Mouse (Mus musculus): ENCODE measurements around the gene Adgrb3. TPM values are rescaled to one million over a fixed set of nuclear protein-coding genes. Genes with fewer than 3 reads are reported as not detected.
"Not testable (repeated sequence)": the region's sequence is repeated elsewhere in the genome, so short reads cannot be mapped to it uniquely, and the experiment has no call there.

Gene Adgrb3
- polyA plus RNA-seq, 1 experiment from 2014 or later: 0.92 TPM

- H3K27me3 ChIP-seq: not testable (repeated sequence)
Observed at GRCm38 (mm10) chr1:25610776-25611175, 218.7 kb downstream of the Adgrb3 start.

GRCm38 (mm10) chr1:25598941-25599340, 230.6 kb downstream of the Adgrb3 start:
- H3K9ac ChIP-seq (replicated peaks): no peak overlapping the region
- H3K27me3 ChIP-seq: no peaks in the 10 kb centered on the region
- H3K36me3 ChIP-seq: no peaks in the 10 kb centered on the region
- no peak overlapping the region for H3K27ac ChIP-seq
- no peaks in the 10 kb centered on the region for H3K4me1 ChIP-seq (replicated peaks)
- 86% methylated on average over 5 of the region's 5 CpGs for WGBS
- no peak overlapping the region for H3K4me2 ChIP-seq
- H3K9me3 ChIP-seq: no peaks in the 10 kb centered on the region
- no peak for ATAC-seq (ENCODE audit: insufficient number of reproducible peaks, insufficient read depth, low FRiP score, low TSS enrichment, low read depth)
- H3K4me3 ChIP-seq (replicated peaks): no peak overlapping the region

More at GRCm38 (mm10) chr1:25610776-25611175, 218.7 kb downstream of the Adgrb3 start:
- ATAC-seq (ENCODE audit: insufficient number of reproducible peaks, insufficient read depth, low FRiP score, low TSS enrichment, low read depth); H3K4me2 ChIP-seq; H3K36me3 ChIP-seq; H3K9me3 ChIP-seq; H3K27ac ChIP-seq; H3K4me3 ChIP-seq (replicated peaks); H3K4me1 ChIP-seq (replicated peaks); H3K9ac ChIP-seq (replicated peaks): not testable (repeated sequence)

GRCm38 (mm10) chr1:25588568-25589118, 240.9 kb downstream of the Adgrb3 start:
- no peak for ATAC-seq (ENCODE audit: insufficient number of reproducible peaks, insufficient read depth, low FRiP score, low TSS enrichment, low read depth)
- no peaks in the 10 kb centered on the region for H3K4me1 ChIP-seq (replicated peaks)
- no peaks in the 10 kb centered on the region for H3K36me3 ChIP-seq
- 64% methylated on average over 2 of the region's 2 CpGs for WGBS
- no peak overlapping the region for H3K4me3 ChIP-seq (replicated peaks)
- no peak overlapping the region for H3K27ac ChIP-seq
- H3K4me2 ChIP-seq: no peak overlapping the region
- no peaks in the 10 kb centered on the region for H3K9me3 ChIP-seq
- H3K27me3 ChIP-seq: no peaks in the 10 kb centered on the region
- no peak overlapping the region for H3K9ac ChIP-seq (replicated peaks)

- no peak overlapping the region for H3K4me3 ChIP-seq (replicated peaks)
- no peaks in the 10 kb centered on the region for H3K36me3 ChIP-seq
- no peak for ATAC-seq (ENCODE audit: insufficient number of reproducible peaks, insufficient read depth, low FRiP score, low TSS enrichment, low read depth)
- H3K27ac ChIP-seq: no peak overlapping the region
- H3K4me1 ChIP-seq (replicated peaks): no peaks in the 10 kb centered on the region
- H3K27me3 ChIP-seq: no peaks in the 10 kb centered on the region
- no peak overlapping the region for H3K4me2 ChIP-seq
- 82% methylated on average over 1 of the region's 1 CpGs for WGBS
- H3K9me3 ChIP-seq: no peaks in the 10 kb centered on the region
- H3K9ac ChIP-seq (replicated peaks): no peak overlapping the region
Observed at GRCm38 (mm10) chr1:25581698-25582097, 247.8 kb downstream of the Adgrb3 start.

DNA sequence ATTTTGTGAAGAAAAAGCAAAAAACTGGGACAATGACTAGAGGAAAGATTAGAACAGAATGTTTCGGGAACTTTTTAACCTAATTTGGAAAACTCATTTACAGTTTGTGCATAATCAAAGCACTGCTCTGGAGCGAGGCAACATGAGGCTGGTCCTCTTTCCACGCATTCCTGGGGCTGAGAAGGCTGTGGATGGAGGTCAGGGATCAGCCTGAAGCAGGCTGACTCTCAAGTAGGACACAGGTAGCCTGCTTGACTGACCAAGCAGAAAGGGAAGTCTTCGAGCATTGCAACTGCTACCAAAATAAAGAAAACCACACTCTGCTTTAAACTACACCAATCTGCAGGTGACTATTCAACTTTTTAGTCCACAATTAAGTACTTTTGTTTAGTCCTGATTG, 251.7 kb downstream of the Adgrb3 start:
- Histone ChIP-seq H3K9ac (replicated peaks) (no peak overlapping the region), H3K4me3 (replicated peaks) (no peak overlapping the region), H3K9me3 (no peaks in the 10 kb centered on the region), H3K4me2 (no peak overlapping the region), H3K27ac (no peak overlapping the region), H3K27me3 (no peaks in the 10 kb centered on the region), H3K36me3 (no peaks in the 10 kb centered on the region), H3K4me1 (replicated peaks) (no peaks in the 10 kb centered on the region)
- WGBS: 83% methylated on average over 4 of the region's 4 CpGs
- no peak for ATAC-seq (ENCODE audit: insufficient number of reproducible peaks, insufficient read depth, low FRiP score, low TSS enrichment, low read depth)

- no peak overlapping the region for H3K9ac ChIP-seq (replicated peaks)
Observed at GRCm38 (mm10) chr1:25576598-25576997, 252.9 kb downstream of the Adgrb3 start.

GRCm38 (mm10) chr1:25568096-25568495, 261.4 kb downstream of the Adgrb3 start:
- ATAC-seq (ENCODE audit: insufficient number of reproducible peaks, insufficient read depth, low FRiP score, low TSS enrichment, low read depth): no peak
- no peak overlapping the region for H3K27ac ChIP-seq
- WGBS: 97% methylated on average over 1 of the region's 1 CpGs
- no peaks in the 10 kb centered on the region for H3K4me1 ChIP-seq (replicated peaks)
- no peaks in the 10 kb centered on the region for H3K36me3 ChIP-seq
- no peak overlapping the region for H3K9ac ChIP-seq (replicated peaks)
- H3K4me3 ChIP-seq (replicated peaks): no peak overlapping the region
- no peaks in the 10 kb centered on the region for H3K27me3 ChIP-seq
- no peak overlapping the region for H3K4me2 ChIP-seq
- no peaks in the 10 kb centered on the region for H3K9me3 ChIP-seq

More at GRCm38 (mm10) chr1:25576598-25576997, 252.9 kb downstream of the Adgrb3 start:
- no peaks in the 10 kb centered on the region for H3K36me3 ChIP-seq
- H3K4me1 ChIP-seq (replicated peaks): no peaks in the 10 kb centered on the region
- WGBS: 87% methylated on average over 6 of the region's 6 CpGs
- ATAC-seq (ENCODE audit: insufficient number of reproducible peaks, insufficient read depth, low FRiP score, low TSS enrichment, low read depth): no peak
- no peaks in the 10 kb centered on the region for H3K27me3 ChIP-seq
- H3K4me3 ChIP-seq (replicated peaks): no peak overlapping the region
- H3K4me2 ChIP-seq: no peak overlapping the region
- H3K27ac ChIP-seq: no peak overlapping the region
- H3K9me3 ChIP-seq: no peaks in the 10 kb centered on the region

DNA sequence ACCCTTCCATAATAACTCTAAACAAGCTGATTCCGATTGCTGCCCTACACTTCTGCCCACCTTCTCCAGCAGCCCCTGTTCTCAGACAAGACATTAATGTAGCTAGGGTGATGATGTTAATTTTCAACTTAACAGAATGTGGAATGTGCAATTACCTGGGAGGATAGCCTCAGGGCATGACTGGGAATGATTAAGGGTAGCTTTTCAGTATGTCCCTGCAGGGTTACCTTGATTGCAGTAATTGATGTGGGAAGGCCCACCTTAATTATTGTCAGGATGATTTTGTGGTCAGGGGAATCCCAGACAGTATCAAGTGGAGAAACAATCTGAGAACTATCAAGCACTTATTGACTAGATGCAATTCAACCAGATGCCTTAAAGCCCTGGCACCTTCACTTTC, 283.4 kb downstream of the Adgrb3 start:
- ATAC-seq (ENCODE audit: insufficient number of reproducible peaks, insufficient read depth, low FRiP score, low TSS enrichment, low read depth): no peak
- H3K4me3 ChIP-seq (replicated peaks): no peak overlapping the region
- H3K36me3 ChIP-seq: no peaks in the 10 kb centered on the region
- H3K9me3 ChIP-seq: no peaks in the 10 kb centered on the region
- 73% methylated on average over 1 of the region's 1 CpGs for WGBS
- H3K4me1 ChIP-seq (replicated peaks): no peaks in the 10 kb centered on the region
- H3K4me2 ChIP-seq: no peak overlapping the region
- H3K9ac ChIP-seq (replicated peaks): no peak overlapping the region
- no peak overlapping the region for H3K27ac ChIP-seq
- H3K27me3 ChIP-seq: no peaks in the 10 kb centered on the region

DNA sequence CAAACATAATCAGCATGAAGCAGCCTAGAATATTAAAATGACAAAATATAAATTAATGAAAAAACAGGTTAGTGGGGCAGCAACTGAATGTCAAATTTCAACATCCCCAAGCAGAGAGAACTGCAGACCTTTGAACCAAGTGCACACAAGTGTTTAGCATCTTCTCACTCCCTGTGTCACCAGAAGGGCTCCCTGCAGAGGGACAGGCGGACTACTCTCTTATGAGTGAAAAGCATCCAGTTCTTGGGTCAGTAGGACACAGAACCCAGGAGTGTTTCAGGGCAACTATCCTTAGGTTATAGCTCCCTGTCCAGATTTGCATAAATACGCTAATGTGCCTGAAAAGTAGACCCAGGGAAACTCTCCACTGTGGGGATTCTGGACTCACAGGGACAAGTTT, 285.6 kb downstream of the Adgrb3 start:
- H3K9ac ChIP-seq (replicated peaks): no peak overlapping the region
- no peak for ATAC-seq (ENCODE audit: insufficient number of reproducible peaks, insufficient read depth, low FRiP score, low TSS enrichment, low read depth)
- H3K4me1 ChIP-seq (replicated peaks): no peaks in the 10 kb centered on the region
- H3K36me3 ChIP-seq: no peaks in the 10 kb centered on the region
- no peak overlapping the region for H3K27ac ChIP-seq
- no peaks in the 10 kb centered on the region for H3K27me3 ChIP-seq
- H3K4me2 ChIP-seq: no peak overlapping the region
- 73% methylated on average over 2 of the region's 2 CpGs for WGBS
- no peak overlapping the region for H3K4me3 ChIP-seq (replicated peaks)
- no peaks in the 10 kb centered on the region for H3K9me3 ChIP-seq

- Histone ChIP-seq H3K9me3 (no peaks in the 10 kb centered on the region), H3K4me1 (replicated peaks) (no peaks in the 10 kb centered on the region), H3K27ac (no peak overlapping the region), H3K27me3 (no peaks in the 10 kb centered on the region), H3K4me3 (replicated peaks) (no peak overlapping the region), H3K4me2 (no peak overlapping the region), H3K36me3 (no peaks in the 10 kb centered on the region), H3K9ac (replicated peaks) (no peak overlapping the region)
- WGBS: 58% methylated on average over 3 of the region's 3 CpGs
- no peak; the same call in 1 of the 2 replicates for ATAC-seq (ENCODE audit: insufficient number of reproducible peaks, insufficient read depth, low FRiP score, low TSS enrichment, low read depth)
Observed at GRCm38 (mm10) chr1:25542891-25543290, 286.6 kb downstream of the Adgrb3 start.

- ATAC-seq (ENCODE audit: insufficient number of reproducible peaks, insufficient read depth, low FRiP score, low TSS enrichment, low read depth): no peak
- Histone ChIP-seq H3K9me3 (no peaks in the 10 kb centered on the region), H3K27me3 (no peaks in the 10 kb centered on the region), H3K36me3 (no peaks in the 10 kb centered on the region), H3K4me3 (replicated peaks) (no peak overlapping the region), H3K27ac (no peak overlapping the region), H3K4me1 (replicated peaks) (no peaks in the 10 kb centered on the region), H3K4me2 (no peak overlapping the region), H3K9ac (replicated peaks) (no peak overlapping the region)
- 78% methylated on average over 4 of the region's 4 CpGs for WGBS
Observed at GRCm38 (mm10) chr1:25526976-25527375, 302.5 kb downstream of the Adgrb3 start.

- Histone ChIP-seq H3K27me3 (no peaks in the 10 kb centered on the region), H3K36me3 (no peaks in the 10 kb centered on the region), H3K9me3 (no peaks in the 10 kb centered on the region), H3K4me1 (replicated peaks) (no peaks in the 10 kb centered on the region), H3K27ac (no peak overlapping the region), H3K4me3 (replicated peaks) (no peak overlapping the region), H3K9ac (replicated peaks) (no peak overlapping the region), H3K4me2 (no peak overlapping the region)
- no peak for ATAC-seq (ENCODE audit: insufficient number of reproducible peaks, insufficient read depth, low FRiP score, low TSS enrichment, low read depth)
- WGBS: 63% methylated on average over 10 of the region's 10 CpGs
Observed at GRCm38 (mm10) chr1:25510321-25511055, 319.0 kb downstream of the Adgrb3 start.

All from limb, embryonic 12.5 days (tissue).